Mouse (Mus musculus): Measurements from ENCODE around the gene Tenm4. TPM values are rescaled to one million over a fixed set of nuclear protein-coding genes. Genes with fewer than 3 reads are reported as not detected.

Tenm4 gene
- polyA plus RNA-seq, 1 experiment from 2014 or later: 16.8 TPM

DNA sequence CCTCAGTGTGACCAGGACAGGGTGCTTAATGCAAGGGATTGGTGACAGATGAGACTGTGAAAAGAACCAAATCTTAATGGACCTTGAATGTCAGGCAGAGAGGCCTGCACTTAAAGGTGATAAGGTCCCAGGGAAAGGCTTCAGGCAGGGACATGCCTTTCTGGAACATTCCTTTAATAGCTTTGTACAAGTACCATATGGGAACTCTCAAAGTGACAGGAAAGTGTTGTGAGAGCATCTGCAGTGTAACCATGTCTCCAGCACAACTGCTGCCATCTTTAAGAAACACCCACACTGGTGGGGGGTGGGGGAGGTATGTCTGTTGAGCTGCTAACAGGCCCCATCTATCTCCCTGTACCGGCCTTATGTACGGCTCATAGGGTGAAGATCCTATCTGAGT, 506.0 kb downstream of the Tenm4 start:
- Histone ChIP-seq H3K27ac (no peak overlapping the region), H3K36me3 (no peaks in the 10 kb centered on the region), H3K27me3 (ENCODE audit: insufficient read depth, poor library complexity, severe bottlenecking) (peaks cover 70% of the 10 kb centered on the region), H3K4me1 (peaks cover 32% of the 10 kb centered on the region), H3K4me3 (no peak overlapping the region), H3K9me3 (no peaks in the 10 kb centered on the region)
- WGBS: 16% methylated on average over 2 of the region's 2 CpGs
- no peak for DNase-seq (ENCODE audit: low spot score)

GRCm38 (mm10) chr7:96678236-96678635, 507.2 kb downstream of the Tenm4 start:
- WGBS: 76% methylated on average over 4 of the region's 4 CpGs
- Histone ChIP-seq H3K9me3 (no peaks in the 10 kb centered on the region), H3K36me3 (no peaks in the 10 kb centered on the region), H3K27me3 (ENCODE audit: insufficient read depth, poor library complexity, severe bottlenecking) (peaks cover 71% of the 10 kb centered on the region), H3K4me3 (no peak overlapping the region), H3K27ac (no peak overlapping the region), H3K4me1 (peaks cover 32% of the 10 kb centered on the region)
- DNase-seq (ENCODE audit: low spot score): no peak

DNA sequence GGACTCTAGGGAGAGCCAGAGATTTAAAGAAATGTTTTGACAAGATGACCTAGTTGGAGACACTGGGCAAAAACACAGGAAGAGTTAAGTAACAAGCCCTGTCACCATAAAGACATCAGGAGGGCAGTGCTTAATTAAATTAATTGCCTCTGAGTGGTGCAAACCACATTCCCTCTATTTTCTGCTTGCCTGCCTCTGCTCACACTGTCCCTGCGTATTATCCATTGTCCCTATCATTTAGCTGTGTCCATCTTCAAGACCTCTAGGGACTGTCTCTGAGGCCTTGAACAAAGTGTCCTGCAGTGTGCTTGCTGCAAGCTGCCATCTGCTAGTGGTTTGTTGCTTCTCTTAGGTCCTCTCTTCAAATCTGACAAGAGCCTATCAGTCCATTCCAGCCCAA, 508.7 kb downstream of the Tenm4 start:
- no peaks in the 10 kb centered on the region for H3K36me3 ChIP-seq
- peaks cover 32% of the 10 kb centered on the region for H3K4me1 ChIP-seq
- H3K4me3 ChIP-seq: no peak overlapping the region
- DNase-seq (ENCODE audit: low spot score): no peak
- WGBS: 50% methylated on average over 1 of the region's 1 CpGs
- no peak overlapping the region for H3K27ac ChIP-seq
- peaks cover 75% of the 10 kb centered on the region for H3K27me3 ChIP-seq (ENCODE audit: insufficient read depth, poor library complexity, severe bottlenecking)
- H3K9me3 ChIP-seq: no peaks in the 10 kb centered on the region

DNA sequence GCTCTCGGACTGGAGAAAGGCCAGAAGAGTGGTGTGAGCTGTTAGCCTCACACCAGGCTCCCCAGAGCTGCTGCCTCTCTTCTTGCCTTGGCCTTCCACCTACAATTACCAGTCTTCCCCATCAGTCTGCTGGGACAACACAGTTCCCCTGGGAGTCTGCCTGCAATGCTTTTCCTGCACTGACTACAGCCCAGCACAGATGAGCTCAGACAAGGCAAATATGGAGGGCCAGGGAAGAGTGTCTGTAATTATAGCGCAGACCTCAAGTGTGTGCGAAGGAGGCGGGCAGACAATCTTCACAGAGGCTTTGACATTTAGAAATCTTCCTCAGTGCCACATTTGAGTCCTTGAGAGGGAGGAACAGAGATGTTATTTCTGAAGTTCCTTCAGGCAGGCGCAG, 509.4 kb downstream of the Tenm4 start:
- Histone ChIP-seq H3K36me3 (no peaks in the 10 kb centered on the region), H3K4me1 (peaks cover 34% of the 10 kb centered on the region)
- no peak for DNase-seq (ENCODE audit: low spot score)

DNA sequence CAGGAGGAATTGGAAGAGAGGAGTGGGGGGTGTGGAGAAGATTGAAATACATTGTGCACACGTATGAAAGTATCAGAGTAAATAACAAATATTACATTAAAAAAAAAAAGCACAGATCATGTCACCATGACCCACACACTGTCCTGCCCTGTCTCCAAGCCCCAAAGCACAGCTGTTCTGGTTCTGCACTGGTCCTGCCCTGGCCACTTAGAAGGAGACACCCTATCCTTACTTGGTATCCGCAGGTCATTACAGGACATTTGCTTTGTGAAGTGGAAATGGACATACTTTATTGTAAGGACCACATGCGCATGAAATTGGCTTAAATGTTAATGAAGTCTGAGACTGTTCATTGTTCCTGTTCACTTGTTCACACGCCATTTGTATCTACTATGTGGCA, 510.8 kb downstream of the Tenm4 start:
- Histone ChIP-seq H3K27me3 (ENCODE audit: insufficient read depth, poor library complexity, severe bottlenecking) (peaks cover 81% of the 10 kb centered on the region), H3K36me3 (no peaks in the 10 kb centered on the region), H3K27ac (no peak overlapping the region), H3K4me3 (no peak overlapping the region), H3K9me3 (no peaks in the 10 kb centered on the region), H3K4me1 (peaks cover 33% of the 10 kb centered on the region)
- DNase-seq (ENCODE audit: low spot score): no peak
- 93% methylated on average over 4 of the region's 4 CpGs for WGBS

More for the DNA sequence above, 509.4 kb downstream of the Tenm4 start:
- H3K9me3 ChIP-seq: no peaks in the 10 kb centered on the region
- H3K27me3 ChIP-seq (ENCODE audit: insufficient read depth, poor library complexity, severe bottlenecking): peaks cover 75% of the 10 kb centered on the region
- 80% methylated on average over 5 of the region's 5 CpGs for WGBS
- no peak overlapping the region for H3K4me3 ChIP-seq
- H3K27ac ChIP-seq: 0 out of 2 replicates have a peak overlapping the region, but pooled peaks have one; percentile 49

DNA sequence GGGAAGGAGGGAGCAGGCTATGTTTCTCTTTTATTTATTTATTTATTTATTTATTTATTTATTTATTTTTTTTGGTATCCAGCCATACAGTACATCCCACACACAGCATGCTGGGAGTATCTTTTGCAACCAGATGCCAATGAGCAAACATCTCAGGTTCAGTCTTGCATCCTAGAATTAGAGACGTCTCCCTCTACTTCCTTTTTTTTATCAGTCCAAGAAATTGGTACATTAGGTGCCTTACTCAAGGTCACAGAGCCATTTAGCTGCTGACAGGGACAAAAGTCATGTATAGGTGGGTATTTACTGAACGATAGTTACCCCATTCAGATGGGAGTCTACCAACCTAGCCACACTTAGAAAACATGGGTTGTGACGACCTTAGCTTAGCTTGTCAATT, 517.1 kb downstream of the Tenm4 start:
- Histone ChIP-seq H3K27ac (no peak overlapping the region), H3K4me3 (no peak overlapping the region), H3K27me3 (ENCODE audit: insufficient read depth, poor library complexity, severe bottlenecking) (peaks cover 84% of the 10 kb centered on the region), H3K36me3 (no peaks in the 10 kb centered on the region), H3K9me3 (no peaks in the 10 kb centered on the region), H3K4me1 (peaks cover 38% of the 10 kb centered on the region)
- no peak for DNase-seq (ENCODE audit: low spot score)
- WGBS: 80% methylated on average over 3 of the region's 3 CpGs

GRCm38 (mm10) chr7:96701097-96701845, 530.2 kb downstream of the Tenm4 start:
- WGBS: 75% methylated on average over 8 of the region's 8 CpGs
- H3K36me3 ChIP-seq: 0 out of 2 replicates have a peak, but pooled peaks cover 6% of the 10 kb centered on the region
- no peak for DNase-seq (ENCODE audit: low spot score)
- H3K4me3 ChIP-seq: no peak overlapping the region
- 0 out of 2 replicates have a peak, but pooled peaks cover 4% of the 10 kb centered on the region for H3K4me1 ChIP-seq
- H3K9me3 ChIP-seq: no peaks in the 10 kb centered on the region
- H3K27ac ChIP-seq: no peak overlapping the region
- peaks cover 70% of the 10 kb centered on the region for H3K27me3 ChIP-seq (ENCODE audit: insufficient read depth, poor library complexity, severe bottlenecking)

GRCm38 (mm10) chr7:96703958-96704357, 532.9 kb downstream of the Tenm4 start:
- no peaks in the 10 kb centered on the region for H3K9me3 ChIP-seq
- 0 out of 2 replicates have a peak, but pooled peaks cover 4% of the 10 kb centered on the region for H3K4me1 ChIP-seq
- 85% methylated on average over 16 of the region's 16 CpGs for WGBS
- H3K36me3 ChIP-seq: peaks cover 9% of the 10 kb centered on the region; the same call in 1 of the 2 replicates
- H3K27me3 ChIP-seq (ENCODE audit: insufficient read depth, poor library complexity, severe bottlenecking): peaks cover 66% of the 10 kb centered on the region
- H3K4me3 ChIP-seq: no peak overlapping the region
- no peak for DNase-seq (ENCODE audit: low spot score)
- H3K27ac ChIP-seq: no peak overlapping the region

DNA sequence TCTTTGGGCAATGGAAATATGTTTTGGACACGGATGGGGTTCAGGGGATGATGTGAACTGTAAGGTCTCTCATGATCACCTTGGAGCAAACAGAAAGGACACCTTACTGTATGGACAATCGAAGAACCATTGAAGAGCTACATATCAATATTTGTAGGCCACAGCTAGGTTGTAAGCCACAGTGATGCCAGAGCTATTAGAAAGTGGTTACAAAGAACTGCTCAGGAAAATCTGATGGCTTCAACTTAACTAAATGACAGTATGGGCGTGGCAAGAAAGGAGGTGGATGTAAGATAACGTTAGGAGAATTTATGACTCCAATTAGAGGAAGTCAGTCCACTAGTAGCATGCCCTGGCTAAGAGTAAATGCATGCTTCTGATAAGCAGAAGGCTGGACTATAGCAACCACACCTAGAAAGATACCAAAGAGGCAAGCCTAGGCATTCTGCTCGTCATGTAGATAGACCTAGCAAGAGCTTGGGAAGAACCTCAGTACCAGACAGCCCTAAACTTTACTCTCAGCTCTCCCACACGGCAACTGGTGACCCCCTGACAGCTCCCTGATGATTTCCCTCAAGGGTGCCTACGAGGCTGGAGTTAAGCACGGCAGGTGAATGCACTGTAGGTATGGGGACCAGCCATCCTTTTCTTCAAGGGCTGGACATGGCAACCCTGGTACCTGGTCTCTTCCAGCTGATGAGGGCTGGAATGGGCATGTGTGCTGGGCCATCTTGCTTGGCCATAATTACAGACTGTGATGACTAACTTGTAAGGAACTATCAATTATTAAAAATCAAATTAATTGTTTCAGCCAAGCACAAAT, 534.5 kb downstream of the Tenm4 start:
- Histone ChIP-seq H3K27ac (no peak overlapping the region), H3K9me3 (no peaks in the 10 kb centered on the region), H3K36me3 (peaks cover 9% of the 10 kb centered on the region; the same call in 1 of the 2 replicates), H3K27me3 (ENCODE audit: insufficient read depth, poor library complexity, severe bottlenecking) (peaks cover 73% of the 10 kb centered on the region), H3K4me3 (no peak overlapping the region), H3K4me1 (0 out of 2 replicates have a peak, but pooled peaks cover 4% of the 10 kb centered on the region)
- 72% methylated on average over 8 of the region's 8 CpGs for WGBS
- DNase-seq (ENCODE audit: low spot score): no peak

DNA sequence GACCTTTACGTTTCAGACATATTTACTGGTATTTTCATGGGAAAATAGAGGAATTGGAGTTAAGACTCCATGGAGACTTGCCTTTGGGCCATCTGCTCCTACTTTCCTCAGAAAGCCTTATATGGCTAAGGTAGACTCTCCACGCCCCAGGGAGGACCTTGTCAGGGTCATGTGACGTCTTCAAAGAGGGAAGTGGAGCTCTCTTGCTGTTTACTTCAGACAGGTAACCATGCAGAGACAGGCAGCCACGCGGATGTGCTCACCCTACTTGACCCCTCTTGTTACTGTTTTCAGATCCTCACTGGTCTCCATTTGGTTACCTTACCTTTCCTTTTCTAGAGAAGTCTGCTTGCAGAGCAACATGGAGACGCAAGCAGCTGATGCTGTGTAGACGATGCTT, 535.5 kb downstream of the Tenm4 start:
- no peak for DNase-seq (ENCODE audit: low spot score)
- Histone ChIP-seq H3K27me3 (ENCODE audit: insufficient read depth, poor library complexity, severe bottlenecking) (peaks cover 75% of the 10 kb centered on the region), H3K9me3 (no peaks in the 10 kb centered on the region), H3K4me1 (0 out of 2 replicates have a peak, but pooled peaks cover 4% of the 10 kb centered on the region), H3K27ac (no peak overlapping the region), H3K4me3 (no peak overlapping the region), H3K36me3 (peaks cover 9% of the 10 kb centered on the region; the same call in 1 of the 2 replicates)
- WGBS: 83% methylated on average over 7 of the region's 7 CpGs

- H3K27me3 ChIP-seq (ENCODE audit: insufficient read depth, poor library complexity, severe bottlenecking): peaks cover 69% of the 10 kb centered on the region
- peaks cover 9% of the 10 kb centered on the region; the same call in 1 of the 2 replicates for H3K36me3 ChIP-seq
- no peak for DNase-seq (ENCODE audit: low spot score)
- no peak overlapping the region for H3K4me3 ChIP-seq
- H3K4me1 ChIP-seq: 0 out of 2 replicates have a peak, but pooled peaks cover 4% of the 10 kb centered on the region
- H3K9me3 ChIP-seq: no peaks in the 10 kb centered on the region
- 87% methylated on average over 2 of the region's 2 CpGs for WGBS
- no peak overlapping the region for H3K27ac ChIP-seq
Measured at GRCm38 (mm10) chr7:96707112-96707511, 536.1 kb downstream of the Tenm4 start.

DNA sequence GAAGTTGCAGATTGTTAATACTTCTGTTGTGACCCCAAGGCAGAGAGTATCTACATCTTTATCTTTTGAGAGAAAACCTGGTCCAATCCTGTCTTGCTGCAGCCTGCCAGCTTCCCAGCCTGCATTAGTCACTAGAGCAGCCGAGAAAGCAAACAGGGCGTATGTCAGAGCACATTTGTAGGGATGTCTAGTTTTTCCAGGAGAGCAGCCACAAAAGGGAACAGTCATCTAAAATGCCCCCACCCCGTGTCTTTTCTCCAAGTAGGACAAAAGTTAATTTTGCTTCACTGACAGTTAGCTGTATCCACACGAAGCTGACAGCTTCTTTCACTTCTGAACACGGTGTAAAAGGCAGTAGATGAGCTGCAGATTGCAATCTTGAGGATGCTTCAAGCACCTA, 537.0 kb downstream of the Tenm4 start:
- no peak for DNase-seq (ENCODE audit: low spot score)
- 0 out of 2 replicates have a peak, but pooled peaks cover 4% of the 10 kb centered on the region for H3K4me1 ChIP-seq
- peaks cover 63% of the 10 kb centered on the region for H3K27me3 ChIP-seq (ENCODE audit: insufficient read depth, poor library complexity, severe bottlenecking)
- 75% methylated on average over 5 of the region's 5 CpGs for WGBS
- H3K9me3 ChIP-seq: no peaks in the 10 kb centered on the region
- no peak overlapping the region for H3K4me3 ChIP-seq
- peaks cover 9% of the 10 kb centered on the region; the same call in 1 of the 2 replicates for H3K36me3 ChIP-seq
- H3K27ac ChIP-seq: no peak overlapping the region

- no peak overlapping the region for H3K4me3 ChIP-seq
- H3K36me3 ChIP-seq: peaks cover 9% of the 10 kb centered on the region; the same call in 1 of the 2 replicates
- H3K27ac ChIP-seq: no peak overlapping the region
- H3K4me1 ChIP-seq: 0 out of 2 replicates have a peak, but pooled peaks cover 4% of the 10 kb centered on the region
- no peak for DNase-seq (ENCODE audit: low spot score)
- 89% methylated on average over 5 of the region's 5 CpGs for WGBS
- peaks cover 63% of the 10 kb centered on the region for H3K27me3 ChIP-seq (ENCODE audit: insufficient read depth, poor library complexity, severe bottlenecking)
- no peaks in the 10 kb centered on the region for H3K9me3 ChIP-seq
Measured at GRCm38 (mm10) chr7:96708561-96708960, 537.5 kb downstream of the Tenm4 start.

Measured in heart, embryonic 10.5 days (tissue).